Mouse (Mus musculus) cerebellum, adult 11 months (tissue): ENCODE results near the gene Hacl1.

ENCODE experiments used
- DNase-seq: peaks from one replicate; pipeline ENCODE4 v3.0.0; 2022

The Hacl1 gene

DNA sequence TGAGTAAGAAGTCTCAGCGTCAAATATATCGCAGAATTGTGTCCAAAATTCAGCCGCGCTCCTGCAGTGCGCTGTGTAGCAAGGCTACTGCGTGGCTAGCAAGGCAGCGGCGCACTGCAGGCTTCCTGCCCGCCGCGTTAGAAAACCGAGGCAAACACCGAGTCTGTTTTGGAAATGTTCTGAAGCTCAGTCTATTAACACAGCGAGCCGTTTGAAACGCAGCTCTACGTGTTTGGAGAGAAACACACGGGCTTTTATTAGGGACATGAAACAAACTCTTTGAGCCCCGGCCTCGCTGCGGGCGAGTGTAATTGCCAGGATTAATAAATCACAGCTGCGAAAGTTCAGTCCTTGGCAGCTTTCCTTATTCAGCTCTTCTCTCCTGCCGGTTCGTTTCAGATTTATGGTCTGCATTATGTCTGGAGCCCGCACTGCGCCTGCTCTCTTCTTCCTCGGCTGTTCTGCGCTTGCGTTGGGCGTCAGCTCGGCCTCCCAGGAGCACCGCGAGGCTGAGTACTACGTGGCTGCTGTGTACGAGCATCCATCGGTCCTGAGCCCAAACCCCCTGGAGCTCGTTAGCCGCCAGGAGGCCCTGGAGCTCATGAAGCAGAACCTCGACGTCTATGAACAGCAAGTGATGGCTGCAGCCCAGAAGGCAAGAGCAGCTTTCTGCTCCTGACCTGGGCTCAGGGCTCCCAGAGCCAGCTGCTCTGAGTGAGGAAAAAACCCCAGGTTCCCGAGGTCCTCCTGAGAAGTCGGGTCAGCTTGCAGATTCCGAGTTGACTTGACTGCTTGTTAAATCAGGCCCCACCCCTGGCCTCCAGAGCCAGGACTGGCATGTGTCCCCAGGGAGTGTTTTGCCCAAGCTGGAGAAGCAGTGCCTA, 20.8 kb upstream of the Hacl1 start:
- DNase-seq = peak; percentile 81

- DNase-seq = no peak
Measured at GRCm38 (mm10) chr14:31660312-31661093, 19.4 kb upstream of the Hacl1 start.

GRCm38 (mm10) chr14:31659501-31660181, 18.6 kb upstream of the Hacl1 start:
- DNase-seq = no peak

GRCm38 (mm10) chr14:31658126-31658680, 17.1 kb upstream of the Hacl1 start:
- no peak for DNase-seq

- DNase-seq = peak; percentile 67
Measured at GRCm38 (mm10) chr14:31656857-31657645, 16.0 kb upstream of the Hacl1 start.

DNA sequence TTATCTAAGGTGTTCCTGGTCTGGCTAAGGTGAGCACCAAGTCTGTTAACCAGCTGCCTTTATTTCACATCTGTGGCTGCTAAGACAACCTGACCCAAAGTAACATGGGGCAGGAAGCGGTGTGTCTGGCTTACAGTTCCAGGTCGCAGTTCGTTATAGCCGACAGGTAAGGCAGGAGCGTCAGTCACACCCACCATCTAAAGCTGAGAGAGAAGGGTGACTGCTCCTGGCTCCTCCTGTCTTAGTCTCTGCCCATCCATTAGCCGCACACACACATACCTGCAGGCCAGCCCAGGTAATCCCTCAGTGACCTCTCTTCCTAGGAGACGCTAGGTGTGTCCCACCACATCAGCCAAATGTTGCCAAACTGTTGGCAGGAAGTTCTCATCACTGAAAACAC, 15.3 kb upstream of the Hacl1 start:
- no peak for DNase-seq

DNA sequence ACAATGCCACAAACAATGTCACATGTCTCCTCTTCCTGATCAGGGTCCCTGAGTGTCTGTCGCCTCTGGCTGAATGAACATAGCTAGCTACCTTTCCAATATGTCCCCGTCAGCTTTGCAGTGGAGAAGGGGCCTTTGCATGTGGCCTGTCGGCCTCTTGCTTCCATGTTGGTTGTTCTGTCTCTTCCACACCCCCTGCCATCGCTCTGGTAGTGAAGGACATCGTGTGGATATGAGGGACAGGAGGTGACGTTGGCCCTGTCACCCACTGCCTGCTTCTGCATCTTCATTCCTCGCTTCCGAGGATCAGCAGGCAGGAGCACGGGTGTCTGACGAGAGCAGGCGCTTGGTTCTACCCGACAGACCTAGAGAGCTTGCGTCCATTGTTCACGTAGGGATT, 14.3 kb upstream of the Hacl1 start:
- DNase-seq = no peak

DNA sequence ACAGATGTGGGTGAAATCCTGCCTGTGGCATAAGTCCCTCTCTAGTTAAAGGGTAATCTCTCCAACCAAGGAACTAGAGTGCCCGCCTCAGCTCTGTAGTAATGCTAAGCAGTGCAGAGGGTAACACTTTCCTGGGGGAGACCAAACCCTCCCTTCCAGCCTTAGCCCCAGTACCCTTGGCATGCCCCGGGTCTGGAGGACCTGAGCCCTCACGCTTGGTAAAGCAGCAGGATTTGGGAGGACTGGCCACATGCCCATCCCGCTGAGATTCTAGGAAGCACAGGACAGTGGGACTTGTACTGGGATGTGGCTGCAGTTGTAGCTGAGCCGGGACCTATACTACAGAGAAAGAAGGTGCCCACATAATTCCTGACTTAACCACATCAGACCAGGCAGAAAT, 13.7 kb upstream of the Hacl1 start:
- no peak for DNase-seq

DNA sequence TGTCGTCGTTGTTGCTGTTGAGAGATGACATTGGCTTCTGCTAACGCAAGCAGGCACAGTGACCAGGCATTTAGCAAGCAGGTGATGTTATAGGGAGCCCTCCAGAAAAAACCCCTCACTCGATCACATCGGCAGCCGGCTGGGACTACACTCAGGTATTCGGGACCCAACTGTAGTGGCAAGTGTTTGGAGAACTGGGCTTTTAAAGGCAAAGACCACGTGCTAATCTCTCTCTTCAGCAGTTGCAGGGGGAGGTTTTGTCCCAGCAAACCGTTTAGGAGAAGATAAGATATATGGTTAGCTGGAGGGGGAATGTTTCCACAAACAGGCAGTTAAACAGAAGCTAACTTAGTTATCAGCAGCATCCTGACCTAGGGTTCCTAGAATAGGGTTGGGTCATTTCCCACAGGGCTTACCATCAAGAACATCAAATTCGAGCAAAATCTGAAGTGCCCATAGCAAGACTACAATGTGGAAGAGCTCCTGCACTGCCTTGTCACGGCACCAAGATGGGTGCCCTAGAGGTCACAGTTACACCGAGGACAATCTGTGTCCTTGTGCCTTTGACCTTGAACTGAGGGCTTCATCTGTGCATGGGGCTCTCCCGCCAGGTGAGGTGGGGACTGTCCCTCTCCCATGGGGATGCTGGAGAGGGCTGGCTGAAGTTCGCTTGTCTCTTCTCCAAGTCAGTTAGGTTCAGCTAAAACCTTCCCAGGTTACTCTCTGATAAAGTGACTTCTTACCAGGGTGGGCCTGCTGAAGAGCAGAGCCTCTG, 12.2 kb upstream of the Hacl1 start:
- no peak for DNase-seq

GRCm38 (mm10) chr14:31652624-31653023, 11.5 kb upstream of the Hacl1 start:
- DNase-seq = no peak

- no peak for DNase-seq
Measured at GRCm38 (mm10) chr14:31652106-31652505, 11.0 kb upstream of the Hacl1 start.

DNA sequence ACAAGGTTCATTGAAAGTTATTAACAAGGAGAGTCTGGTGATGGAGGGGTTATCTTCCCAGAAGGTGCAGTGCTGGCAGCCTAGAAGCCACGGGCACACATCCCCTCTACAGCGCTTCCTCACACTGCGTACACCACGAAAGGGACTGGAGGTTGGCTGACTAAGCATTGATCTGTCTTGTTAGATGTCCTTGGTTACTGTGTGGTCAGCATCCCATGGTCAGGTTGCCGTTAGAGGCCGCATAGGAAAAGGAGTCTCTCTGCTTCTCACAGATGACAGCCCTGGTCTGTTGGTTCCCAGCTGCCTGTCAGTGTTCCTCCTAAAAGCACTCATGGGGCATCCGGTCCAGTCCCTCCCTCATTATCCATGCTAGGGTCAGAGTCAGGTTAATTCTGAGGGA, 10.1 kb upstream of the Hacl1 start:
- no peak for DNase-seq

- DNase-seq = no peak
Measured at GRCm38 (mm10) chr14:31650347-31650746, 9.3 kb upstream of the Hacl1 start.

- no peak for DNase-seq
Measured at GRCm38 (mm10) chr14:31647991-31648390, 6.9 kb upstream of the Hacl1 start.

DNA sequence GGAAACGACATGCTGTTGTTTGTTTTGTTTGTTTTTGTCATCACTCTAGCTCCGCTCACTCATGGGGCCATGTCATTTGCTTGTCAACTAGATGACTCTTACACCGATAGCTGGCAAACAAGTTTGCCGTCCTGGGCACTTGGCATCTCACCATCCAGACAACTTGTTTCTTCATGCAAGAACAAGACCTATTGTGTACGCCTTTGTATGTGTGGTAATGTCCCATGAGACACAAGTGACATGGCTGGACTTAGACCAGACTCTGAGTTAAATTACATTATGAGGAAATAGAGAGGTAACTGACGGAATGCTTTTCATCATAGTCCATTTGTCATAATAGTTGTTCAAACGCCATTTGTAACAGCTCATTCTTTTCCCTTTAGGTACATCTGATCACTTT, 4.8 kb upstream of the Hacl1 start:
- no peak for DNase-seq

DNA sequence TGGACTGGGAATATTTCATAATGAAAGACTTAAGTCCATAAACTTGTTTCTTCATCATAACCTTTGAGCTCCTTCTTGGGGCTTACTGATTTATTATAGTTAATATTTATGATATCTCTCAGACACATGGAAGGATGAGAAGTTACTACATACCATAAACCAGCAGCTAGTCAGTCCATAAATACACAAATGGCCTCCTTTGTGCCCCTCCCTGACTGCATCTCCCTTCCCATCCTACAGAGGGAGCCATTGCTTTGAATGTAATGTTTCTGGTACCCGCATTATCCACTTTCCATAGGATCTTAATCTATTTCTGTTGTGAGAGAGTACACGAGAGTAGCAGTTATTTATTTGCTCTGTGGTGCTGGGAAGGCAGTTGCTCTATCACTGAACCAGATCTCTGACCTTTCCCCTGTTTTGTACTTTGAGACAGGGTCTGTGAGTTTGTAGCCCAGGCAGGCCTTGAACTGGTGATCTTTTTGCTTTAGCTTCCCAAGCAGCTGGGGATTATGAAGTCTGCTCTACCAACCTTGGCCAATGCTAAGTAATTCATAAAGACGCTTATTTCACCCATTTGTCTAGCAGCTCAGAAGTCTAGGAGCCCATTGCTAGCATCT, 4.0 kb upstream of the Hacl1 start:
- no peak for DNase-seq

GRCm38 (mm10) chr14:31644183-31644830, 3.2 kb upstream of the Hacl1 start:
- no peak for DNase-seq

DNA sequence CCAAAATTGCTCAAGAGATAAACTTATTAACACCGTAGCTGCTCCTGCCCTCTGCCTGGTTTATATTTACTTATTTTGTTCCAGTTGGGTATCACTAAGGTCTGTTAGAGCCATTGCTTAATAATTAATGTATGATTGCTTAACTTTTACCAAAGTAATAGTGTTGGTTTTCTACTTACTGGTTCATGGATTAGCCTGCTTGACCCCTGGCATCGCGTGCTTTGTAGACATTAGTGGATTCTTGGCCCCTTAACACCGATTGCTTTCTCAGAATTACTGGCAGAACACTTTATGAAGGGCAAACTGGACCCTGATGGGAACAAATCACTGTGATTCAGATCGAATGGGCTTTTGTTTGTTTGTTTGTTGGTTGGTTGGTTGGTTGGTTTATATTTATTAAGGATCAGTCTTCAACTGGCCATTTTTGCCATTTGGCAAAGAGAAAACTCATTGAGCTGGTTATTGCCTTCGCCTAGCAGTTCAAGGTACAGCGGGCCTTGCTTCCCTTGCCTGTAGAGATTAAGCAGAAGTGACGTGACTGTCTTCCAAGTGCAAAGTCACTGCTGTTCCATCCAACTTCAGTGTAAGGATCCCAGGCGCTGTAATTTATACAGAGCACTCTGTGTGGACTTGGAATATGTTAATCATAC, 545 bp upstream of the Hacl1 start:
- no peak for DNase-seq

GRCm38 (mm10) chr14:31640346-31640889, 668 bp downstream of the Hacl1 start, which contains the start of gene Gm49387:
TSS of gene Gm49387 (minus strand) at chr14:31640878.
- peak; percentile 24 for DNase-seq

DNA sequence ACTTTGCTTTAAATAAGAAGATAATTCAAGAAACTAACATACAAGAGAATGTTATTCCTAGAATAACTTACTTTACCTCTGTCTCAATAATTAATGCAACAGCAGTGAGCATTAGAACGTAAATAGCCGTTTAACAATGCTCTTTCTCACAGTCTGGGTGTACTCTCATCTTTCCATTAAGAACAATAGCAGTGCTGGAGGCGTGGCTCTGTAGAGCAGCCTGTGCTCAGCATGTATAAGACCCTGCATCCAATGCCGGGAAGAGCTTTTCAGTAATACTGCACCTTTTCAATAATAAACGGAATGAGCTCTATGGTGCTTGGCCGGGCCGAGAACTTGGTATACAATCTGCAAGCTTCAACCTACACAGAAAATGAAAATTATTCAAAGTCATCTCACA, 10.4 kb downstream of the Hacl1 start:
- no peak for DNase-seq
